Mouse (Mus musculus) kidney, adult 2 months (tissue): ENCODE measurements at regions not wholly inside any gene's neighbourhood (a gene's known extent, or its start where the extent isn't known, plus 50 kb on each side); places are given as distances from the start of the nearest gene placed in this dataset.

Experiments used
- CTCF ChIP-seq: fragments of 200-500 bp; conservative IDR thresholded peaks from 2 replicates; pipeline ENCODE4 v1.5.1; 2011; ENCODE audit warnings: low read depth, mild to moderate bottlenecking, control low read depth, low read length, moderate library complexity, mixed read lengths; ENCODE audit not compliant: insufficient read depth, insufficient read length
- POLR2A ChIP-seq: fragments of 200-500 bp; IDR thresholded peaks from one replicate; pipeline ENCODE4 v1.6.1; 2011; ENCODE audit warnings: low read depth, low read length, control low read depth

- TF ChIP-seq CTCF (no peak), POLR2A (no peak)
Measured at GRCm38 (mm10) chr13:5242782-5243181, 618.5 kb upstream of the Klf6 start.
